Mouse (Mus musculus) effector memory CD4-positive, alpha-beta T cell, adult 5 months (primary cell): Measurements from ENCODE around the gene Olfr1331. TPM values are rescaled to one million over a fixed set of nuclear protein-coding genes. Genes with fewer than 3 reads are reported as not detected.

Experiments used
- polyA plus RNA-seq: library from polyadenylated mRNA; unstranded; fragments of 100-300 nt; shearing (Covaris generic); gene quantifications from one replicate; pipeline ENCODE4 v1.2.1, GENCODE M21; 2017

Olfr1331 gene
- polyA plus RNA-seq, result 0.32 TPM

DNA sequence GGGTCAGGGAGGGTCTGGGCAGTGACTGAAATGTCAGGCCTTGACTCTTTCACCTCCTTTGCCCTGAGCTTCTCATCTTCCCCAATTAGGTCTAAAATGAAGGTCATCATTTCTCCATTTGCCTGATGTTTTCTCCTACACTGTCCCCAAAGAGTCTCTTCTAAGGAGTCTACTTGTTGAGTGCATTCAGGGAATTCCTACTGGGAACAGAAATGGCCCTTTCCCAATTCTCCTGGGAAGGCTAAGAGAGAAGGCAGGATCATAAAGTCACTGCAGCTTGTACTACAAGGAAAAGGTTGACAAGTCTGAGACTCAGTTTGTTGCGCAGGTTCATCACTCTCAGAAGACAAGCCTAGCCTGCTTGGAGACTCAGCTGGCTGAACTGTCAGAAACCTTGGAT lies at the start of gene Olfr1331:
Olfr1331 (plus strand) TSS at position 301 of the 400 bp plus-strand sequence.

DNA sequence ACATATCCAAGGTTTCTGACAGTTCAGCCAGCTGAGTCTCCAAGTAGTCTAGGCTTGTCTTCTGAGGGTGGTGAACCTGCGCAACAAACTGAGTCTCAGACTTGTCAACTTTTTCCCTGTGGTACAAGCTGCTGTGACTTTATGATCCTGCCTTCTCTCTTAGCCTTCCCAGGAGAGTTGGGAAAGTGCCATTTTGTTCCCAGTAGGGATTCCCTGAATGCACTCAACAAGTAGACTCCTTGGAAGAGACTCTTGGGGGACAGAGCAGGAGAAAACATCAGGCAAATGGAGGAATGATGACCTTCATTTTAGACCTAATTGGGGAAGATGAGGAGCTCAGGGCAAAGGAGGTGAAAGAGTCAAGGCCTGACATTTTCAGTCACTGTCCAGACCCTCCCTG lies 28.3 kb upstream of the Olfr1331 start, which contains the start of gene Olfr1333:
Olfr1333 (minus strand) TSS at position 101 of the 400 bp plus-strand sequence.

DNA sequence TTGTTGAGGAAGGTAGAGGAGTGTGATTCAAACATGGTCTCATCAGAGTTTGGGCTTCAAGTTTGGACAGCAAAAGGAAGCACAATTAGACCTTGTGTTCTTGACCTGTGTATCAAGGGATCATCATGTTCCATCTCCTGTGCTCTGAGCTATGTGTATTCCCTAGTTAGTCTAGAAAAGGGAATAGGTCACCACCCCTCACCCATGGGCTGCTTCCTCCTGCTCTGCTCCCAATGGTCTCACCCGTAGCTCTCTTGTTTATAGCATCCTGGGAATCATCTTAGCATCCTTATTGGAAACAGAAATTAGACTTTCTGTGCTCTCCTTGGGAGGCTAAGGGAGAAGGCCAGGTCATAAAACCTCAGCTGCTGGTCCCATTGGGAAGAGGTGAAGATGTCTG lies 23.8 kb downstream of the Olfr1331 start, which contains the start of gene Olfr1330:
Olfr1330 (plus strand) TSS at position 301 of the 400 bp plus-strand sequence.

DNA sequence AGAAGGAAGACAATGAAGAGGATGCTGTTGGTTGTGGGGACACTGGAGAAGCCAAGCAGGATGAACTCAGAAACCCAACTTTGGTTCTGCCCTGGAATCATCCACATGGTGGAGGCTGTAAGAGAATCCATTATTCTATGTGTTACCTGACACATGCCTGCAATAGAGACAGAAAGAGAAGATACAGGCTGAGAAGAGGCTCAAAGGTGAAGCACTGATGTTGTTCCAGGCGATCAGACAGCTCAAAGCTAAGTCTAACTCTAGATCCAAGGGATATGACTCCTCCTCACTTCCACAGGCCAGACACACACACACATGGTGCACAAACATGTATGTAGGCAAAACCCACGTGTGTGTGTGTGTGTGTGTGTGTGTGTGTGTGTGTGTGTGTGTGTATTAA lies 52.9 kb downstream of the Olfr1331 start, which contains the start of gene Olfr1329:
Olfr1329 (minus strand) TSS at position 101 of the 400 bp plus-strand sequence.

Other genes starting within 250 kb of the Olfr1331 start
- not detected for gene Cfap57, start 243.9 kb upstream of the Olfr1331 start, polyA plus RNA-seq
- gene Ebna1bp2, start 243.8 kb upstream of the Olfr1331 start, polyA plus RNA-seq, result 113 TPM
- gene Olfr62, start 205.7 kb upstream of the Olfr1331 start, polyA plus RNA-seq, result not detected
- not detected for gene Olfr1342, start 171.9 kb upstream of the Olfr1331 start, polyA plus RNA-seq
- gene Olfr1341, start 161.1 kb upstream of the Olfr1331 start, polyA plus RNA-seq, result 0.10 TPM
- gene Olfr1340, start 144.5 kb upstream of the Olfr1331 start, polyA plus RNA-seq, result not detected
- not detected for gene Olfr1339, start 132.5 kb upstream of the Olfr1331 start, polyA plus RNA-seq
- gene Olfr1338, start 105.9 kb upstream of the Olfr1331 start, polyA plus RNA-seq, result not detected
- gene Olfr1337, start 82.1 kb upstream of the Olfr1331 start, polyA plus RNA-seq, result not detected
- not detected for gene Olfr1335, start 54.7 kb upstream of the Olfr1331 start, polyA plus RNA-seq
- gene Olfr1333, start 28.4 kb upstream of the Olfr1331 start, polyA plus RNA-seq, result not detected
- 0.07 TPM for gene Olfr1330, start 23.9 kb downstream of the Olfr1331 start, polyA plus RNA-seq
- gene Olfr1329, start 52.8 kb downstream of the Olfr1331 start, polyA plus RNA-seq, result not detected
- gene Olfr1328, start 74.0 kb downstream of the Olfr1331 start, polyA plus RNA-seq, result not detected
- gene Lao1, start 96.9 kb downstream of the Olfr1331 start, polyA plus RNA-seq, result not detected
- 84.2 TPM for gene Slc2a1, start 244.1 kb downstream of the Olfr1331 start, polyA plus RNA-seq